Mouse (Mus musculus): ENCODE measurements around the gene Rsbn1l.

DNA sequence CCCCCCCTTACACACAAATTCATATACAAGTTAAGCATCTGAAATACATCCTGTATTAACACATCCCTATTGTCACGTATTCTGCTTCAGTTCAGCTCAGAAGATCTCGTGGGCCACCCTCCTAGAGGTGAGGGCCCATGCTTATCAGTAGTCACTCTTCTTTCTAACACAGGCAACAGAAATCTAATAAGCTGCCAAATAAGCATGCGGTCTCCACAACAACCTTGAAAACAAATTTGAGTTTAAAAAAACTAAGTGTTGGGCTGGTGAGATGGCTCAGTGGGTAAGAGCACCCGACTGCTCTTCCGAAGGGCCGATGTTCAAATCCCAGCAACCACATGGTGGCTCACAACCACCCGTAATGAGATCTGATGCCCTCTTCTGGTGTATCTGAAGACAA lies 50.0 kb downstream of the Rsbn1l start:
- TF ChIP-seq POLR2A (IDR thresholded peaks at IDR 0.05; ENCODE audit: borderline replicate concordance, extremely low read depth, insufficient read depth, insufficient read length, poor library complexity, severe bottlenecking) (no peak), CTCF (IDR thresholded peaks at IDR 0.05; ENCODE audit: borderline replicate concordance, extremely low read depth, insufficient read depth, insufficient read length) (no peak)

Data from brain, embryonic 14.5 days (tissue).